Mouse (Mus musculus) heart, embryonic 14.5 days (tissue): Measurements from ENCODE around the gene Ogdh. TPM values are rescaled to one million over a fixed set of nuclear protein-coding genes. Genes with fewer than 3 reads are reported as not detected.

ENCODE experiments used
- ATAC-seq: fragments of 200-750 bp; cut with Nextera tagmentation; 2 replicates; pipeline ENCODE4 v1.8.0; 2017; ENCODE audit warnings: low read depth, moderate TSS enrichment; ENCODE audit not compliant: insufficient number of reproducible peaks, insufficient read depth, low FRiP score
- H3K27ac ChIP-seq, 2 experiments: fragments of 200-500 bp in 1 of 2; fragments of 300-500 bp in 1 of 2; sonication (generic) in 1 of 2; replicated peaks in 1 of 2; 2 replicates each; pipeline ENCODE4 v1.5.1; 2012 to 2014; ENCODE audit warnings: low read depth in 2 of 2, low read length in 2 of 2, control low read depth in 1 of 2, mild to moderate bottlenecking in 1 of 2, mixed read lengths in 1 of 2; ENCODE audit not compliant: control insufficient read depth in 1 of 2, insufficient read depth in 1 of 2
- H3K27me3 ChIP-seq: fragments of 300-500 bp; sonication (generic); 2 replicates; pipeline ENCODE4 v1.6.1; 2014; ENCODE audit warnings: mild to moderate bottlenecking, low read length, control low read depth; ENCODE audit not compliant: control insufficient read depth, insufficient read depth
- H3K36me3 ChIP-seq: fragments of 300-500 bp; sonication (generic); 2 replicates; pipeline ENCODE4 v1.6.1; 2014; ENCODE audit warnings: mild to moderate bottlenecking, control low read depth, low read length, mixed read lengths; ENCODE audit not compliant: control insufficient read depth, insufficient read depth
- H3K4me1 ChIP-seq, 2 experiments: fragments of 200-500 bp in 1 of 2; fragments of 300-500 bp in 1 of 2; sonication (generic) in 1 of 2; 2 replicates each; pipeline ENCODE4 v1.6.1; 2012 to 2014; ENCODE audit warnings: low read length in 2 of 2, control low read depth in 1 of 2, mixed read lengths in 1 of 2; ENCODE audit not compliant: control insufficient read depth in 2 of 2, insufficient read depth in 2 of 2
- H3K4me2 ChIP-seq: fragments of 300-500 bp; sonication (generic); 2 replicates; pipeline ENCODE4 v1.6.1; 2014; ENCODE audit warnings: mild to moderate bottlenecking, low read length
- H3K4me3 ChIP-seq, 2 experiments: fragments of 200-500 bp in 1 of 2; fragments of 300-500 bp in 1 of 2; sonication (generic) in 1 of 2; 2 replicates each; pipeline ENCODE4 v1.5.1; 2012 to 2014; ENCODE audit warnings: low read length in 2 of 2, mild to moderate bottlenecking in 2 of 2, control low read depth in 1 of 2, low read depth in 1 of 2, moderate library complexity in 1 of 2; ENCODE audit not compliant: control insufficient read depth in 1 of 2, insufficient read depth in 1 of 2
- H3K9ac ChIP-seq: fragments of 300-500 bp; sonication (generic); 2 replicates; pipeline ENCODE4 v1.6.1; 2014; ENCODE audit warnings: mild to moderate bottlenecking, low read length
- H3K9me3 ChIP-seq: fragments of 300-500 bp; sonication (generic); 2 replicates; pipeline ENCODE4 v1.6.1; 2016; ENCODE audit warnings: low read length, control low read depth; ENCODE audit not compliant: control insufficient read depth
- WGBS: fragments of 180-500 bp; shearing (Covaris S2); extraction: QIAGEN DNeasy Blood & Tissue Kit; methylation state at CpG from one replicate; pipeline ENCODE4 v1.1.7; 2014; 5-methylcytosine and 5-hydroxymethylcytosine counted together
- polyA plus RNA-seq: library from polyadenylated mRNA; unstranded; fragments of >200 nt; fragmentation: Nextera tagmentation; extraction: Ambion mirVana; gene quantifications from 2 replicates; pipeline ENCODE4 v1.2.1, GENCODE M21; 2014

Gene Ogdh
- polyA plus RNA-seq, 1 experiment from 2014 or later, result 245 TPM

DNA sequence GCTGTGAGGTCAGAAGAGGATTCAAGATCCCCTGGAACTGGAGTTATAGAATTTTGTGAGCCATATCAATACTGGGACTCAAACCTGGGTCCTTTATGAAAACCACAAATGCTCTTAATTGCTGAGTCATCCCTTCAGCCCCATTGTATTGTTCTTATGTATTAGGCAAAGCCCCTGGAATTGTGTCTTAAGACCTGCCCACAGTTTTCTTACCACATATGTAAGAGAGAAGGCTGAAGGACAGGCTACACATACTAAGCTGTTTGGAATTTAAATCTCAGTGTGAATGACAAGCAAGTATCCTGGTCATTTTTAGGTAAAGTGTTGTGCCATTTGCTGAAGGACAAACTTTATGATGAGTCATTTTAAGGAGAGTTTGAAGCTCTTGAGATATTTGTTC lies 4.6 kb downstream of the Ogdh start:
- Histone ChIP-seq H3K9me3 (no peaks in the 10 kb centered on the region), H3K4me3 (no peak overlapping the region), H3K27me3 (no peaks in the 10 kb centered on the region), H3K4me2 (no peak overlapping the region), H3K4me1 (peaks cover 0 to 15% of the 10 kb centered on the region in 2 experiments; a peak in 3 of 4 replicates), H3K9ac (no peak overlapping the region), H3K36me3 (peaks cover 42% of the 10 kb centered on the region), H3K27ac (no peak overlapping the region)
- no peak for ATAC-seq

DNA sequence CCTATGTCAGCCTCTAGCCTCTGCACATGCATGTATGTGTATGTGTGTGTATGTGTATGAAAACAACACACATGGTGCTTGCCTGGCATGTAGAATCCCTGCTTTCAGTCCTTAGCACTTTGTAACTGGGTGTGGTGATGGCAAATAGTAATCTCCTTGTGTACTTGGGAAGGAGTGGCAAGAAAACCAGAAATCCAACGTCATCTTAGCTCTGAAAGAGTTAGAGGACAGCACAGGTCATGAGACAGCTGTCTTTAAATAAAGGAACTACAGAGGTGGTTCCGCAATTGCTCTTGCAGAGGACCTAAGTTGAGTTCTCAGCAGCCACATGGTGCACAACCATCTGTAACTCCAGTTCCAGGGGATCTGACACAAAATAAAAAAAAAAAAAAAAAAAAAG lies 8.0 kb downstream of the Ogdh start:
- H3K27ac ChIP-seq, result no peak overlapping the region
- no peak overlapping the region for H3K9ac ChIP-seq
- H3K9me3 ChIP-seq, result no peaks in the 10 kb centered on the region
- peaks cover 70% of the 10 kb centered on the region for H3K36me3 ChIP-seq
- no peak overlapping the region for H3K4me2 ChIP-seq
- peaks cover 0 to 3% of the 10 kb centered on the region in 2 experiments; a peak in 1 of 4 replicates for H3K4me1 ChIP-seq
- no peaks in the 10 kb centered on the region for H3K27me3 ChIP-seq
- H3K4me3 ChIP-seq, result no peak overlapping the region
- WGBS, result 87% methylated on average over 2 of the region's 2 CpGs
- no peak for ATAC-seq

DNA sequence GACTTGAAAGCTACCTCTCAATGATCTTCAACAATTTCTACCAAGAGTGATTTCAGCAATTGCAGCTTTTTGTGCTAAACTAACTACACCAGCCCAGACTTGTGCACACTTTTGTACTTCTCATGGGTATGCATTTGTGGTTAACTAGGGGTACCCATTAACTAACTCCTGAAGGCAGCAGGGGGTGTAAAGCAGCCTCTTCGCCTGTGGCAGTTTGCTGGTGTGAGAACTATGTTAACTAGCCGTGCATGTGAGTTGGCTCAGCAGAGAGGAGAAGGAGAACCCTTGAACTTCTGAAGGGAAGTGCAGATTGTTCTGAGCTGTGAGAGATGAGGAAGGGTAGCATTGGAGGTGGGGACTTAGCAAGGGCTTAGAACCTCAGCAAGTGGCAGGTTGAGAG lies 11.4 kb downstream of the Ogdh start:
- no peak overlapping the region for H3K4me3 ChIP-seq
- H3K27ac ChIP-seq, result no peak overlapping the region
- no peaks in the 10 kb centered on the region for H3K27me3 ChIP-seq
- H3K4me2 ChIP-seq, result no peak overlapping the region
- no peaks in the 10 kb centered on the region for H3K9me3 ChIP-seq
- no peaks in the 10 kb centered on the region for H3K4me1 ChIP-seq
- no peak overlapping the region for H3K9ac ChIP-seq
- WGBS, result 87% methylated on average over 2 of the region's 2 CpGs
- no peak for ATAC-seq
- peaks cover 79% of the 10 kb centered on the region for H3K36me3 ChIP-seq

DNA sequence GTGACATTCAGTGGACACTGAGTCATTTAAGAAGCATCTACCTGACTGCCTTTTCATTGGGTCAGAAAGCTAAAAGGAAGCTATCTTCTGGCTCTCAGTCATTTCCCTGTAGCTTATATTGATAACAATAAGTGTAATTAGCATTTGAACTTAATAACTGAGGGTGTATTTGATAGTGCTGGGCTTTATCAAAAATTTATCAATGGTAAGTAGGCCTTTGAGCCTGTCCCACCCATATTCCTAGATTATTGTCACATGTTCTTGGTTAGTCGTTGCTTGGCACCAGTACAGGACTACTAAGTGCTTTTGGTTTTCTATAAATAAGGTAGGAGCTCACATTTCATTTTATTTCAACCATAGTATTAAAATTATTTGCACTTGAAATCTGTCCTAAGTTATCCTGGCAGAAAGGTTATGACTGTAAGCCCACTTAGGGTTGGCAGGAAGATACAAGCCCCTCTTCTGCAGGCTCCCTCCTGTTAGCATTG lies 14.6 kb downstream of the Ogdh start:
- H3K27ac ChIP-seq, result no peak overlapping the region
- H3K9me3 ChIP-seq, result no peaks in the 10 kb centered on the region
- H3K4me3 ChIP-seq, result no peak overlapping the region
- H3K4me2 ChIP-seq, result no peak overlapping the region
- H3K4me1 ChIP-seq, result no peaks in the 10 kb centered on the region
- 82% methylated on average over 1 of the region's 1 CpGs for WGBS
- H3K27me3 ChIP-seq, result no peaks in the 10 kb centered on the region
- H3K36me3 ChIP-seq, result peaks cover 80% of the 10 kb centered on the region
- ATAC-seq, result no peak
- H3K9ac ChIP-seq, result no peak overlapping the region

DNA sequence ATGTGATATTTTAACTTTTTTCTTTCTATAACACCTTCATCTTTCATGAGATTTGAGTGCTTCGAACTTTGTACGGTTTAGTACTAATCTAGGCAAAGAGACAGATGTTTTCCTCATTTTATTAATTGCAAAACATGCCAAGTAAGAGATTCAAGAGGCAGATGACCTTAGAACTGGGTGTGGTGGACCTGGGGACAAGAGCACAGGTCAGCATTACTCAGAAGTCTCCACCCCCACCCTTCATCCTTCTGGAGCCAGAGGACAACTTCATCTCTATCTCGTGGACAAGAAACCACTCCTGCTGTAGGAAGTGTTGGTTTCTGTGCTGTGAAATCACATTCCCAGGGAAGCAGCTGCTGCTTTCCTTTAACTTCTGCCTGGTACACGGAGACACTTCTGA lies 16.7 kb downstream of the Ogdh start:
- ATAC-seq, result no peak
- 88% methylated on average over 4 of the region's 4 CpGs for WGBS
- Histone ChIP-seq H3K4me1 (no peaks in the 10 kb centered on the region), H3K4me3 (no peak overlapping the region), H3K4me2 (no peak overlapping the region), H3K9me3 (no peaks in the 10 kb centered on the region), H3K27me3 (no peaks in the 10 kb centered on the region), H3K9ac (no peak overlapping the region), H3K36me3 (peaks cover 79% of the 10 kb centered on the region), H3K27ac (no peak overlapping the region)

DNA sequence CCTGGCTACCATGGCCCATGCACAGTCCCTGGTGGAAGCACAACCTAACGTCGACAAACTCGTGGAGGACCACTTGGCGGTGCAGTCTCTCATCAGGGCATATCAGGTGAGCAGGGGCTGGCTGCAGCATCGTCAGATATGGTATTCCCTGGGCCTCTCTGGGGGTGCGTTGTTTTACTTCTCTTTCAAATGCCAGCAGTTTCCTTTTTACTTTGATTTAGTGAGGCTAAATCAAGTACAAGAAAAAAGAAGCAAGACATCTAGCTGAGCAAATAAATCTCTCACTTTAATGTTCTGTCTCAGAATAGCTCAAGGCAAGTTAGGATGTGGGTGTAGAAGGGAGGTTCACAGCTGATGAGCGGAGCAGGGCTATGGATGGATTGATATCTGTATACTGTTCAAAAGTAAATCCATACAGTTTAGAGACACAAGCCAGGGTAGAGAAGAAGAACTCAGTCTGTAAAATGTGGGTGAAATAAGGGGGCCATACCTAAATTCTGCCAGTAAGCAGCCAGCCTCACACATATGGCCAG lies 22.5 kb downstream of the Ogdh start:
- H3K9me3 ChIP-seq, result no peaks in the 10 kb centered on the region
- WGBS, result 82% methylated on average over 7 of the region's 7 CpGs
- no peak for ATAC-seq
- H3K27me3 ChIP-seq, result no peaks in the 10 kb centered on the region
- no peak overlapping the region for H3K9ac ChIP-seq
- H3K4me2 ChIP-seq, result no peak overlapping the region
- H3K36me3 ChIP-seq, result peaks cover 94% of the 10 kb centered on the region
- no peaks in the 10 kb centered on the region for H3K4me1 ChIP-seq
- no peak overlapping the region for H3K27ac ChIP-seq
- no peak overlapping the region for H3K4me3 ChIP-seq

DNA sequence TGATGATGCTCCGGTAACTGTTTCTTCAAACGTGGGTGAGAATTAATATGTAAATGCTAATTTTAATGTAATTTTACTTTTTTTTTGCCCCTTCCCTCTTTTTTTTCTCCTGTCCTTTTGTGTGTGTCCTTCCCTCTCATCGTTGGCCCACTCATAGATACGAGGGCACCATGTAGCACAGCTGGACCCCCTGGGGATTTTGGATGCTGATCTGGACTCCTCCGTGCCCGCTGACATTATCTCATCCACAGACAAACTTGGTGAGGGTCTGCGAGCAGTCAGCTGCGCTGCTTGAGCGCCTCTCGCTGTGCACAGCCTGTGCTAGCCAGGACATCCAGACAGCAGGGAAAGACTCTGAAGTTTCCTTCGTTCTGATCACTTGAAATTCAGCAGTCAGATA lies 25.4 kb downstream of the Ogdh start:
- 90% methylated on average over 11 of the region's 11 CpGs for WGBS
- Histone ChIP-seq H3K9me3 (no peaks in the 10 kb centered on the region), H3K4me1 (no peaks in the 10 kb centered on the region), H3K27me3 (no peaks in the 10 kb centered on the region), H3K9ac (no peak overlapping the region), H3K4me3 (no peak overlapping the region), H3K27ac (no peak overlapping the region), H3K36me3 (peaks cover 93% of the 10 kb centered on the region), H3K4me2 (no peak overlapping the region)
- ATAC-seq, result no peak

DNA sequence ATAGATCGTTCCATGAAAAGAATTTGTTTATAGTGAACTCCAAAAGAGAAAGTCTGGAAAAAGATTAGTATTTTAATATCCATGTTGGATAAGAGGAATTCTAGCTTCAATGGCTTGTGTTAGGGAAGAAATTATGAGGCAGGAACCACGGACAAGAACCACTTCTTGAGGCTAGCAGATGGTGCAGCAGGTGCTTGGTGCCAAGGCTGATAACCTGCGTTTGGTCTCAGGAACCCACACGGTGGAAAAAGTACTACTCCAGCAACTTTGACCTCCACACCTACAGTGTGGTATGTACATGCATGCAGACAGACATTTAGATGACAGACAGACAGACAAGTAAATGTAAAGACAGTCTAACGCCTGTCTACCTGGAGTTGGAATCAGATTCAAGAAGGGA lies 27.1 kb downstream of the Ogdh start:
- 88% methylated on average over 5 of the region's 5 CpGs for WGBS
- Histone ChIP-seq H3K4me2 (no peak overlapping the region), H3K9ac (no peak overlapping the region), H3K4me3 (no peak overlapping the region), H3K27ac (no peak overlapping the region), H3K4me1 (0 out of 4 replicates have a peak, but pooled peaks cover 0 to 4% of the 10 kb centered on the region in 2 experiments), H3K36me3 (peaks cover 86% of the 10 kb centered on the region), H3K9me3 (no peaks in the 10 kb centered on the region), H3K27me3 (no peaks in the 10 kb centered on the region)
- no peak for ATAC-seq
